Mouse (Mus musculus): ENCODE measurements around the gene Stat4.

- TF ChIP-seq CTCF (IDR thresholded peaks at IDR 0.05; ENCODE audit: extremely low read depth, insufficient read depth, insufficient read length, insufficient replicate concordance) (no peak), POLR2A (IDR thresholded peaks at IDR 0.05; ENCODE audit: low read depth, low read length) (no peak)
These were observed 165.4 kb downstream of the Stat4 start for GRCm38 (mm10) chr1:52152369-52152768.
